Mouse (Mus musculus) testis, adult 2 months (tissue): Measurements from ENCODE around the gene Sdk2. TPM values are rescaled to one million over a fixed set of nuclear protein-coding genes. Genes with fewer than 3 reads are reported as not detected.

Source experiments
- H3K27ac ChIP-seq: fragments of 200-500 bp; 2 replicates; pipeline ENCODE4 v1.5.1; 2012; ENCODE audit warnings: low read depth, low read length; ENCODE audit not compliant: control insufficient read depth, insufficient read depth
- H3K27me3 ChIP-seq: fragments of 200-500 bp; 2 replicates; pipeline ENCODE4 v1.6.1; 2012; ENCODE audit warnings: mild to moderate bottlenecking, low read length, moderate library complexity; ENCODE audit not compliant: control insufficient read depth, insufficient read depth
- H3K36me3 ChIP-seq: fragments of 200-500 bp; 2 replicates; pipeline ENCODE4 v1.6.1; 2012; ENCODE audit warnings: mild to moderate bottlenecking, low read length; ENCODE audit not compliant: control insufficient read depth, insufficient read depth
- H3K4me1 ChIP-seq: fragments of 200-500 bp; 2 replicates; pipeline ENCODE4 v1.6.1; 2012; ENCODE audit warnings: low read length; ENCODE audit not compliant: control insufficient read depth, insufficient read depth
- H3K4me3 ChIP-seq: fragments of 200-500 bp; 2 replicates; pipeline ENCODE4 v1.5.1; 2012; ENCODE audit warnings: low read depth, mild to moderate bottlenecking, low read length, moderate library complexity, mixed read lengths; ENCODE audit not compliant: control insufficient read depth
- CTCF ChIP-seq: fragments of 200-500 bp; IDR thresholded peaks from 2 replicates; pipeline ENCODE4 v1.5.1; 2012; ENCODE audit warnings: low read depth, mild to moderate bottlenecking, inconsistent platforms, low read length, moderate library complexity; ENCODE audit not compliant: control insufficient read depth, insufficient read depth, insufficient replicate concordance
- POLR2A ChIP-seq: fragments of 200-500 bp; IDR thresholded peaks from 2 replicates; pipeline ENCODE4 v1.6.1; 2012; ENCODE audit warnings: low read depth, mild to moderate bottlenecking, inconsistent platforms, low read length, moderate library complexity; ENCODE audit not compliant: control insufficient read depth
- polyA plus RNA-seq: library from polyadenylated mRNA; depleted of rRNA; stranded (reverse); fragments of >200 nt; gene quantifications from 2 replicates; pipeline ENCODE4 v1.2.3, GENCODE M21; 2012

The Sdk2 gene
- polyA plus RNA-seq, 1 experiment = 7.8 TPM

GRCm38 (mm10) chr11:113726994-113727888 is 339.6 kb downstream of the Sdk2 start:
- H3K36me3 ChIP-seq = peaks cover 2% of the 10 kb centered on the region
- H3K4me3 ChIP-seq = no peak overlapping the region
- peaks cover 22% of the 10 kb centered on the region for H3K4me1 ChIP-seq
- H3K27ac ChIP-seq = no peak overlapping the region
- TF ChIP-seq POLR2A (no peak), CTCF (no peak)
- no peaks in the 10 kb centered on the region for H3K27me3 ChIP-seq
